Mouse (Mus musculus) adipocyte (in vitro differentiated cells): ENCODE results near the gene Smco3.

ENCODE experiments used
- DNase-seq: peaks from one replicate; pipeline ENCODE4 v3.0.0-alpha.2; 2016; ENCODE audit warnings: low spot score

Gene Smco3

GRCm38 (mm10) chr6:136847267-136847666 is 12.0 kb upstream of the Smco3 start:
- no peak for DNase-seq

- no peak for DNase-seq
Measured at GRCm38 (mm10) chr6:136845706-136846480, 10.6 kb upstream of the Smco3 start.

- no peak for DNase-seq
Measured at GRCm38 (mm10) chr6:136844903-136845302, 9.7 kb upstream of the Smco3 start.

GRCm38 (mm10) chr6:136837323-136837722 is 2.1 kb upstream of the Smco3 start:
- DNase-seq: no peak

- DNase-seq: no peak
Measured at GRCm38 (mm10) chr6:136831712-136832111, 3.5 kb downstream of the Smco3 start.

- no peak for DNase-seq
Measured at GRCm38 (mm10) chr6:136828681-136829080, 6.6 kb downstream of the Smco3 start.

GRCm38 (mm10) chr6:136827881-136828561 is 7.2 kb downstream of the Smco3 start, which contains the start of gene Wbp11:
TSS of gene Wbp11 (minus strand) at chr6:136828233.
- DNase-seq: peak; percentile 99

- peak; percentile 68 for DNase-seq
Measured at GRCm38 (mm10) chr6:136827516-136827880, 7.8 kb downstream of the Smco3 start, which contains the start of gene BC049715. TSS of gene BC049715 (plus strand) at chr6:136827626.

- DNase-seq: peak; percentile 33
Measured at GRCm38 (mm10) chr6:136827116-136827515, 8.1 kb downstream of the Smco3 start.

GRCm38 (mm10) chr6:136824987-136825386 is 10.3 kb downstream of the Smco3 start:
- no peak for DNase-seq

- DNase-seq: no peak
Measured at GRCm38 (mm10) chr6:136821086-136821485, 14.2 kb downstream of the Smco3 start.

GRCm38 (mm10) chr6:136820381-136820780 is 14.9 kb downstream of the Smco3 start:
- DNase-seq: no peak

- DNase-seq: no peak
Measured at GRCm38 (mm10) chr6:136817549-136817948, 17.7 kb downstream of the Smco3 start.

- no peak for DNase-seq
Measured at GRCm38 (mm10) chr6:136816826-136817225, 18.4 kb downstream of the Smco3 start.

GRCm38 (mm10) chr6:136815381-136815780 is 19.9 kb downstream of the Smco3 start:
- no peak for DNase-seq

- peak; percentile 72 for DNase-seq
Measured at GRCm38 (mm10) chr6:136813117-136813516, 22.1 kb downstream of the Smco3 start.

- DNase-seq: peak; percentile 26
Measured at GRCm38 (mm10) chr6:136811196-136811595, 24.1 kb downstream of the Smco3 start.

GRCm38 (mm10) chr6:136809673-136810072 is 25.6 kb downstream of the Smco3 start:
- DNase-seq: no peak

- peak; percentile 89 for DNase-seq
Measured at GRCm38 (mm10) chr6:136809077-136809476, 26.2 kb downstream of the Smco3 start.

GRCm38 (mm10) chr6:136808631-136809046 is 26.6 kb downstream of the Smco3 start:
- DNase-seq: peak; percentile 60

GRCm38 (mm10) chr6:136808014-136808417 is 27.2 kb downstream of the Smco3 start, which contains the start of gene H2afj:
TSS of gene H2afj (plus strand) at chr6:136808244.
- DNase-seq: peak; percentile 98

- DNase-seq: no peak
Measured at GRCm38 (mm10) chr6:136807395-136808013, 27.7 kb downstream of the Smco3 start.

GRCm38 (mm10) chr6:136806819-136807218 is 28.4 kb downstream of the Smco3 start:
- DNase-seq: no peak
